Mouse (Mus musculus): Measurements from ENCODE around the gene Tgfbr1. TPM values are rescaled to one million over a fixed set of nuclear protein-coding genes. Genes with fewer than 3 reads are reported as not detected.

Tgfbr1 gene
- polyA plus RNA-seq, 1 experiment: 4.2 TPM

- 90% methylated on average over 2 of the region's 2 CpGs for WGBS
- DNase-seq (ENCODE audit: low read depth, low spot score): no peak
These were observed 54.1 kb downstream of the Tgfbr1 start for GRCm38 (mm10) chr4:47407161-47407560.

- no peak for DNase-seq (ENCODE audit: low read depth, low spot score)
- 52% methylated on average over 3 of the region's 3 CpGs for WGBS
These were observed 64.8 kb downstream of the Tgfbr1 start for GRCm38 (mm10) chr4:47417871-47418270.

- WGBS: 25% methylated on average over 9 of the region's 9 CpGs
- no peak for DNase-seq (ENCODE audit: low read depth, low spot score)
These were observed 66.4 kb downstream of the Tgfbr1 start for GRCm38 (mm10) chr4:47419268-47419973.

- DNase-seq (ENCODE audit: low read depth, low spot score): no peak
- WGBS: 39% methylated on average over 7 of the region's 7 CpGs
These were observed 67.2 kb downstream of the Tgfbr1 start for GRCm38 (mm10) chr4:47420191-47420590.

- 53% methylated on average over 3 of the region's 3 CpGs for WGBS
- DNase-seq (ENCODE audit: low read depth, low spot score): no peak
These were observed 69.2 kb downstream of the Tgfbr1 start for GRCm38 (mm10) chr4:47422194-47422593.

- WGBS: 78% methylated on average over 3 of the region's 3 CpGs
- no peak for DNase-seq (ENCODE audit: low read depth, low spot score)
These were observed 69.9 kb downstream of the Tgfbr1 start for GRCm38 (mm10) chr4:47422946-47423345.

GRCm38 (mm10) chr4:47424376-47424775 lies 71.4 kb downstream of the Tgfbr1 start:
- 41% methylated on average over 2 of the region's 2 CpGs for WGBS
- no peak for DNase-seq (ENCODE audit: low read depth, low spot score)

GRCm38 (mm10) chr4:47425247-47425830 lies 72.3 kb downstream of the Tgfbr1 start:
- no peak for DNase-seq (ENCODE audit: low read depth, low spot score)
- 81% methylated on average over 16 of the region's 16 CpGs for WGBS

- WGBS: 60% methylated on average over 3 of the region's 3 CpGs
- DNase-seq (ENCODE audit: low read depth, low spot score): no peak
These were observed 74.6 kb downstream of the Tgfbr1 start for GRCm38 (mm10) chr4:47427606-47428005.

- WGBS: 22% methylated on average over 6 of the region's 6 CpGs
- no peak for DNase-seq (ENCODE audit: low read depth, low spot score)
These were observed 77.5 kb downstream of the Tgfbr1 start for GRCm38 (mm10) chr4:47430557-47430956.

GRCm38 (mm10) chr4:47431081-47431480 lies 78.1 kb downstream of the Tgfbr1 start:
- DNase-seq (ENCODE audit: low read depth, low spot score): no peak
- WGBS: 87% methylated on average over 5 of the region's 5 CpGs

GRCm38 (mm10) chr4:47432766-47433165 lies 79.7 kb downstream of the Tgfbr1 start:
- DNase-seq (ENCODE audit: low read depth, low spot score): no peak
- WGBS: 87% methylated on average over 7 of the region's 7 CpGs

GRCm38 (mm10) chr4:47435131-47435530 lies 82.1 kb downstream of the Tgfbr1 start:
- DNase-seq (ENCODE audit: low read depth, low spot score): no peak
- WGBS: 71% methylated on average over 12 of the region's 12 CpGs

GRCm38 (mm10) chr4:47435566-47436360 lies 82.7 kb downstream of the Tgfbr1 start:
- WGBS: 21% methylated on average over 28 of the region's 28 CpGs
- no peak for DNase-seq (ENCODE audit: low read depth, low spot score)

GRCm38 (mm10) chr4:47437365-47438340 lies 84.6 kb downstream of the Tgfbr1 start:
- WGBS: under 1% methylated on average over 33 of the region's 33 CpGs
- DNase-seq (ENCODE audit: low read depth, low spot score): peak; percentile 43

- WGBS: 83% methylated on average over 6 of the region's 6 CpGs
These were observed 85.9 kb downstream of the Tgfbr1 start for GRCm38 (mm10) chr4:47438956-47439355.

GRCm38 (mm10) chr4:47440951-47441350 lies 87.9 kb downstream of the Tgfbr1 start:
- no peak for DNase-seq (ENCODE audit: low read depth, low spot score)
- 86% methylated on average over 11 of the region's 11 CpGs for WGBS

More at GRCm38 (mm10) chr4:47438956-47439355, 85.9 kb downstream of the Tgfbr1 start:
- no peak for DNase-seq (ENCODE audit: low read depth, low spot score)

GRCm38 (mm10) chr4:47448526-47448925 lies 95.5 kb downstream of the Tgfbr1 start:
- WGBS: 71% methylated on average over 3 of the region's 3 CpGs
- no peak for DNase-seq (ENCODE audit: low read depth, low spot score)

- DNase-seq (ENCODE audit: low read depth, low spot score): no peak
- 54% methylated on average over 5 of the region's 5 CpGs for WGBS
These were observed 96.1 kb downstream of the Tgfbr1 start for GRCm38 (mm10) chr4:47449116-47449515.

Measured in large intestine, adult 2 months (tissue).